Mouse (Mus musculus) spleen, postnatal 14 days (tissue): Measurements from ENCODE around the gene Ptgir.

Experiments
- DNase-seq, 2 experiments: peaks; one replicate each; pipeline ENCODE4 v3.0.0; 2021 to 2022; ENCODE audit warnings: low spot score in 2 of 2

Gene Ptgir

DNA sequence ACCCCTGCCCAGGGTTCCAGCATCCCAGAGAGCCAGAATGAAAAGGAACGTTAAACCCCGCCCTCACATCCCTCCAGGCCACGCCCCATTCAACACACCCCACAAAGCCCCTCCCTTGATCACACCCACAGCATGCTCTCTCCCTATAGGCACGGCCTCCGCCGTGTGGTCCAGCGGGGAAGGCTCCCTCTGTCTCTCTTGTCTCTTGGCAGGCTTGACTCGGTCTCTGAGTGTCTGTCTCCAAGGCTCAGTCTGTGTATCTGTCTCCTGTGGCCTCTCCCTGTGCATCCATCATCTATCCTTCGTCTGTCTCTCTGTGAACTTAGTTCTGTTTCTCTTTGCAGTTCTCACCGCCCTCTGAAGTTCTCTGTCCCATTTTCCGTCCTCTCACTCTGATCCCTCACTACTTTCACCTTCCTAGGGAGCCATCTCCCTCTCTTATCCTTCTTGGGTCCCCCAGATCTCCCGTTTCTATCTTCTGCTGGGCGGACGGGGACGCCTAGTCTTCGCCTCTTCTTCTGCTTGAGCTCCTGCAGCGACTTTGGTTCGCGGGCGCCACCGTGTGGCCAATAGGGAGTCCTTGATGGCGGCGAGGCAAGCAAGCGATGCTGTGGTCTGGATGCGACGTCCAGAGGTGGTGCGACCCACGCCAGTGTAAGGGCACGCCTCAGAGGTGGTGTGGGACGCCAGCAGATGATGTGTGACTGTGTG lies 14.5 kb upstream of the Ptgir start, which contains the start of gene Gng8:
Gene Gng8, plus strand, starts transcription at position 146 of the 711 bp plus-strand sequence.
- DNase-seq = peak; percentile 61 to 79

DNA sequence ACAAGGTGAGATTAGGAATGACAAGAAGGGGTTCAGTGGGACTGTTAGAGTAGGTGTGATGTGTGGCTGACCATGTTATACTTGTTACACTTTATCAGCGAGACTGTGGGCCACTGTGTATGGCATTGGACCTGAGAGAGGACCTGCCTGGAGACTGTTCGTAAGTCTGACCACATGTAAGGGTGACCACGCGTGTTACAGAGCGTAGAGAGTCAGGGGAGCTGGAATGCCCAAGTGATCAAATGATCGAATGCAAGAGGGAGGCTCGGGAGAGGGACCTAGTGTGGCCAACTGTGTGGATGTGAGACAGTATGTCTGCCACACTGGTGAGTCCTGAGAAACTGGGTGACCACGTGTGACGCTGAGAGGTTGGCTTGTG lies 13.9 kb upstream of the Ptgir start:
- DNase-seq = no peak

DNA sequence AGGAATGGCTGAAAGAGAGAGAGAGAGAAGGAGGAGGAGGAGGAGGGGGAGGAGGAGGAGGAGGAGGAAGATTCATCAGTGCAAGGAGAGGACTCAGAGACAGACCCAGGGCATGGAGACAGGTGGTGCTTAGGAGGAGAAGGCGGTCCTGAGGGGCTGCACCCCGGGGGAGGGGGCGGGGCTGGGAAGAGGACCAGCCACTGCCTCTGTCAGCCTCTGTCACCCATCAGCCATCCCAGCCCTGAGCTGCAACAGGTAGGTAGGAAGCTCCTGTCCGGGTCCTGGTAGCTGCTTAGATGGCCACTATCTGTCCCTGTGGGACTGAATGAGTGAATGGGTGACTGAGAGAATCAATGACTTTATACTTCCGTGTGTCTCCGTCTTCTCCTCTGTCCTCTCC lies 12.7 kb upstream of the Ptgir start:
- no peak for DNase-seq

DNA sequence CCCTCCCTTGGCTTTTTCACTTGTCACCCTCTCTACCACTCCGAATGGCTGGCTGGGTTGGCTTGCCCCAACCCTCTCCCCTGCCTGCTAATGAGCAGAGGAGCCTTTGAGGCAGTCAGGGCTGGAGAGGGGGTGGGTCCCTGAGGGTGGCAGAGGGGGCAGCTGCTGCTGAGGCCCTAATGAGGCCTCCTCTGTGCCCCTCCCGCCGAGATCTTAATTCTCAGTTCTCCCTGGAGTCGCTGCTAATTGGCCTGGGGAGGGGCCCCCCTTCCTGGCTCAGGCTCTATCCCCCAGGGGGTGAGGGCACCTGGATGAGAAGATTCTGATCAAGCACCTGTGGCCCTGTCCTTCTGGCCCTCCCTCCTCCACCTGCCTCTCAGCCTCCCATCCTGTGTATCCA lies 12.0 kb upstream of the Ptgir start:
- DNase-seq = no peak

DNA sequence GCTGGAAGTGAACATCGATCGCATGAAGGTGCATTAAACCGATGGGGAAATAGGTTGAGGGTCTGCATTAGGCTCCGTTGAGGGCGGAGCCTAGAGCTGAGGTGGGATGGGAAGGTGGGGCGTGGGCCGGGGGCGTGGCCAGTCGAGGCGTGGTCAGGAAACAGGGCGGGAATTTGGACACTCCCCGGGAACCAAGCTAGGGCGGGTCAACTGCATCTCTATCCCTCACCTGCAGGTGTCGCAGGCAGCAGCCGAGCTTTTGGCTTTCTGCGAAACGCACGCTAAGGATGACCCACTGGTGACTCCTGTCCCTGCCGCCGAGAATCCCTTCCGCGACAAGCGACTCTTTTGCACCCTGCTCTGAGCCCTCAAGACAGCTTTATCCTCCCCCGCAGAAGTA lies 11.3 kb upstream of the Ptgir start:
- peak; percentile 44 to 63 for DNase-seq

DNA sequence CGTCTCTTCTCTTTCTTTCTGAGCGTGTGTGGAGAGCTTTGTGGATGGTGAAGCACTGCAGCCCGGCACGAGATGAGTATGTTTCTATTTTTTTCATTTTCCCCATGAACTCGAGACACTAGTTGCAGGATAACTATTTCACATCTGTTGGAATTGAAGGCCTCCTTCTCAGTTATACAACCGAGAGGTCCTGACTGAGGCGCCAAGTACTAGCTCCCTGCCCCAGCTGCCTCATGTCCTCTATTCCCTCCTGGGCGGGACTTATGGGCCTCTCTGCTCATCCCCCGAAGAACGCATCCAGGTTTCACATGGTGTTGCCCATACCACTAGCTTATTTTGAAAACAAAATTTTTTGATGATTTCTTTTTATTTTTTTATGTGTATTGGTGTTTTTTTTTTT lies 10.8 kb upstream of the Ptgir start:
- no peak for DNase-seq

DNA sequence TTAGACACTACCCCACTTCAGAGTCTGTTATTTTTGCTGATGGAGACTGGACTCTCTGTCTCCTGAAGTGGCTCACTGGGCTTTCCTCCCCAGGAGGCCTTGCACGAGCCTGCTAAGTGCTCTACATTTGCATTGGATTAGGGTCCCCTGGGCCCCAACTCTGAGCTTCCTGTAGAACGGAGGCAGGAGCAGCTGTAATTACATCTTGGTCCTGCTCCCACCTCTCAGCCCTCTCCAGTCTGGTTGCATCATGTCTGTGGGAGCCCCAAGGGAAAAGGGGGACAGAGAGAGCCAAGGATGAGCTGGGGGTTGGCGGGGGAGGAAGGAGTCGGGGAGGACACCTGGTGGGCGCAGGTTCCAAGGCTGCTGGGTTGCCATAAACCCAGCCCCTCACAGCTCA lies 5.8 kb upstream of the Ptgir start:
- no peak for DNase-seq

DNA sequence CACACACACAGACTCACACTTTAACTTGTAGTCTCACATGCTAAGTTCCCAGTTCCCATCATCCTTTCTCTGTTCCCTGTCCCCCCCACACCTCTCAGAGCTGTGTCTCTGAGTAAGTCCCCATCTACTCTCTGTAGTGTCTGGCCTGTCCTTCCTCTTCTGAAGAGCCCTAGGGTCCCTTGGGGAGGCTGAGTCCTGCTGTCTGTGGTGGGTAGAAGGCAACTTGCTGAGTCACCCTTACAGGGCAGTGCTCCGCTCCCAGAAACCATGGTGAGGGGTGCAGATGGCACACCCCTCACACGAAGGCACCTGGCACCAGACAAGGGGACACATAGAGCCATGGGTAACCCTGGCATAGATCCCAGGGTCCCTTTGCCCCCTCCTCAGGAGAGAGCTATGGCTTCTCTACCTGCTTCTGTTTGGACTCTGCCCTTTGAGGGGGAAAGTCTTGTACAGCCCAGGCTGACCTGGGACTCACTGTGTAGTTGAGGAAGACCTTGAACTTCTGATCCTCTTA lies 2.8 kb upstream of the Ptgir start:
- DNase-seq = no peak

DNA sequence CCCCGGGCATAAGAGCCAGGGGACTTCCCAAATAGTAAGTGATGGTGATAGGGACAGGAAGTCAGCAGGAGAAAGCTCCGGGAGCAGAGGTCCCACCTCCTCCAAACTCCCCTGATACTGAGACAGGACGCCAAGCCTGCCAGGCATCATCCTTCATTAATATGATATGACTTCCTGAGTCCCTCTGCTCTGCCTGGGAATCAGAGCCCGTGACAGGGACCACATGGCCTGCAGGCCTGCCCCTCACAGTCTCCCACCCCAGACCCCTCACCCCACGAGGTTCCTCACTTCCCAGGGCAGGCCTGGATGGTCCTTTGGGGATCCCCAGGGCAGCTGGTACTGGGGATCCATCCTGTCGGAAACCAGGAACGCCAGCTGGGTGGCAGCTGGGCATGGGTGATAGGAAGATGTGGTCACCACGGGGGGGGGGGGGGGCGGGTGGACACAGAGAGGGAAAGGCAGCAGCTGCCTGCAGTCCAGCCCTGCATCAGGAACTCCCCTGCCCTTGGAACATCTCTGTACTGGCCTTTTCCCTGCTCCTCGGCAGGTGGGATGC lies 2.1 kb upstream of the Ptgir start:
- DNase-seq = no peak

DNA sequence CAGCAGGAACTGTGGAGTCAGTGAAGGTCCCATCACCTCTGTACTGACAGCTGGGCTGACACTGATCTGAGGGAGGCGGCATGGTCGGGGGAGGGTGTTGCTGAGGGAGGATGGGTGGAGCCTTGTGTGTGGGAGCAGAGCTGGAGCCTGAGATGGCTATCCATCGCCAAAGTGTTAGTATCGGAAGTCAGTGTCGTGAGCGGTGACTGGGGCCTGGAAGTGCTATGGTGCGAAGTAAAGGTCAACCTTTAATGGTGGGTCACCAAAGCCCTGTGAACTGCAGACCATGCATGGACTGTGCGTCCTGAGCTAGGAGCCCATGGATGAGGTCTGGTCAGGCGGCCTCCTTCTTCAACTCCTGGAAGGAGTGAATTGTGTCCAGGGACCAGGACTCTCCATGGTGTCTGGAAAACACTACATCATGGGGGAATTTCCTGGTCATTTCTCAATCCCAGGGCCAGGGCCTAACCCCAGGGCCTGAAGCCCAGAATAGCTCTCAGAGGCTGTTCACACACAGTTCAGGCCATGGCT lies 734 bp upstream of the Ptgir start:
- DNase-seq = no peak

DNA sequence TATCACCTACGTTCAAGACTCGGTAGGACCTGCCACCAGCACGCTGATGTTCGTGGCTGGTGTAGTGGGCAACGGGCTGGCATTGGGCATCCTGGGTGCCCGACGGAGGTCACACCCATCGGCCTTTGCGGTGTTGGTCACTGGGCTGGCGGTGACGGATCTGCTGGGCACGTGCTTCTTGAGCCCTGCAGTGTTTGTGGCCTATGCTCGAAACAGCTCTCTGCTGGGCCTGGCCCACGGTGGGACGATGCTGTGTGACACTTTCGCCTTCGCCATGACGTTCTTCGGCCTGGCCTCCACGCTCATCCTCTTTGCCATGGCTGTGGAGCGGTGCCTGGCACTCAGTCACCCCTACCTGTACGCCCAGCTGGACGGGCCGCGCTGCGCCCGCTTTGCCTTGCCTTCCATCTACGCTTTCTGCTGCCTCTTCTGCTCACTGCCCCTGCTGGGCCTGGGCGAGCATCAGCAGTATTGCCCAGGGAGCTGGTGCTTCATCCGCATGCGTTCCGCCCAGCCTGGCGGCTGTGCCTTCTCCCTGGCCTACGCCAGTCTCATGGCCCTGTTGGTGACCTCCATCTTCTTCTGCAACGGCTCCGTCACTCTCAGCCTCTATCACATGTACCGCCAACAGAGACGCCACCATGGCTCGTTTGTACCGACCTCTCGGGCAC lies 734 bp downstream of the Ptgir start:
- DNase-seq = no peak

DNA sequence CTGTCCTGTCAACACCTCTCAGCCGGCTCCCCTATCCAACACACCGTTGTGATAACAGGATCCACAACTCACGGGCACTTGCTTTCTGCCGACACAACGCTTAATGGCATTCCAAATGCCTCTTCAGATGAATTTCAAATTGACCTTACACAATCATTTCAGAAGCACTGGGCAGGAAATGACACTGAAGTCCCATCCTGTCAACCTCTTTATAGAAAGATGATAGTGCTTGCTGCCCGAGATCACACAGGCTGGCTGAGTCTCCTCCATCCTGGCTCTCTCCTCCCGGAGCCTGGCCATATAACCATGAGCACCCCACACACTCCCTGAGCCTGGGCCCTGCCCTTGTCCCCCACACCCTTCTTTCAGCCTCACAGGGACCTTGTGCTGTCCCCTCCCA lies 1.6 kb downstream of the Ptgir start:
- no peak for DNase-seq

DNA sequence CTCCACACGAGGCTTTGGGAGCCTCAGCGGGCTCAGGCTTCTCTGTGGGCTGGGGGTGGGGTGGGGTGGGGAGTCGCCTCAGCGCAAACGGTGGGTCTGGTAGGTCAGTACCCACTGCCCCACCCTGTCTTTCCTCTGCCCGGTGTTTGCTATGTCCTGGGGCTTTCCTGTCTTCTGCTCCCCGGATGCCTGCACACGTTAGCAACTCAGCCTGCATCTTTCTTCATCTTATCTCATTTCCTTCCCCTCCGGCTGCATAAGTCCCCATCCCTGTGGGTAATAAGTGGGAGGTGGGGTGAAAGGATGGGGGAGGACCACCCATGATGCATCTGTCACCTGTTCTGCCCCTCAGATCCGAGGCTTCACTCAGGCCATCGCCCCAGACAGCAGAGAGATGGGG lies 2.1 kb downstream of the Ptgir start:
- DNase-seq = no peak

DNA sequence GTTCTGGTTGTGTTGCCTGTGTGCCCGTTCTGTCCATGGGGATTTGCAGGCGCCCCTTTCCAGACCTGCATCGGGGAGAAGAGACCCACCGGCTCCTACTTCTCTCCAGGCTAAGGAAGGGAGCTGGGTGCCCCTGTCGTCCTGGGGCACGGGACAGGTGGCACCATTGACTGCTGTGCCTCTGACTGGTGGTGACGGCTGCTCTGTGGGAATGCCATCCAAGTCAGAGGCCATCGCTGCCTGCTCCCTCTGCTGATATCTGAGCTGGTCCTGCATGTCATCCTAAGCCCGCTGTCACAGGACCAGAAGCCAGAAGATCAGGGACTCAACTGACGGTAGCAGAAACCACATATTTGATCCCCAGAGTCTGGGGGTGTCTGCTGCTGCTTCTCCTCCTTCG lies 2.6 kb downstream of the Ptgir start:
- DNase-seq = no peak

DNA sequence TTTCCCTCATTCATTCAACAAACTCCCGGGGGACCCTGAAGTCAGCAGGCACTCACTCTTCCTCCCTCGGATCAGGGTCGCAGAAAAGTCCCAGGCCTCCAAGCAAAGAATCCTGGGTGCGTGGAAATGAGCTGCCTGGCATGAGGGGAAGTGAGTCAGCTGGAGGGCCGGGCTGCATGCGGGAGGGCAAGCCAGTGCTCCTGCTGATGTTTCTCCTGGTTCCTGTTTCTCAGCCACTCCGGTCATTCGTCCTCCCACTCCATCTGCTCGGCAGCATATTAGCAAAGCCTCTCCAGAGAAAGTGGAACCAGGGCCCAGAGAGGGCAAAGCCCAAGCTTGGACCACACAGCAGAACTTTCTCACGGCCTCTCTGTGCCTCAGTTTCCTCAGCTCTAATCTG lies 3.6 kb downstream of the Ptgir start:
- no peak for DNase-seq

DNA sequence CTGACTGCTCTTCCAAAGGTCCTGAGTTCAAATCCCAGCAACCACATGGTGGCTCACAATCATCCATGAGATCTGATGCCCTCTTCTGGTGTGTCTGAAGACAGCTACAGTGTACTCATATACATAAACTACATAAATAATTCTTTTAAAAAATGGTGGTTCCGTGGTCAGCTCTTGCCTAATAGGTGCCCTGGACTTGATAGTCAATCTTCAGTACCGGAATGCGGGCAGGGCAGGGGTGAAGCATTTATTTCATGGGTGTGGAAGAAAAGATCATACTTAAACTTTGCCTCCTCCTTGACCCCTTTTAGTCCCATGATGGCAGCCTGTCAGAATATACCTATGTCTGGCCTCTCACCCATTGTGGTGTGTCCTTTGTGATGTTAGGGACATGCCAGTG lies 5.6 kb downstream of the Ptgir start:
- DNase-seq = no peak

DNA sequence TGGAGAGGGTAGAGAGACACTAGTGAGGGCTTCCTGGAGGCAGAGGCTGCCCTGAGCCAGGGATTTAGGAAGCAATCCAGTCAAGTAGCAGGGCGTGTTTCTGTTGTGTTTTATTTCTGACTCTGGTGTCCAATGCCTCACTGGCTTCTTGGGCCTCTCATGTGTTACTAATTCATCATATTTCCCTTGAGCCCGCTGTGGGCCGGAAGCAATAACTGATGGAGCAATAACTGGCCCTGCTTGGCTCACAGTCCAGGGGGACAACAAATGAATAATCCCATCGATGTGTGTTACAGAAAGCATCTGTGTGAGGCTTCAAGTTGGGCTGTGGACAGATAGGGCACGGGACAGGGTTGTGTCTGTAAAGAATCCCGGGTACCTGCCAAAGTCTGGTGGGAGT lies 6.1 kb downstream of the Ptgir start:
- DNase-seq = no peak

DNA sequence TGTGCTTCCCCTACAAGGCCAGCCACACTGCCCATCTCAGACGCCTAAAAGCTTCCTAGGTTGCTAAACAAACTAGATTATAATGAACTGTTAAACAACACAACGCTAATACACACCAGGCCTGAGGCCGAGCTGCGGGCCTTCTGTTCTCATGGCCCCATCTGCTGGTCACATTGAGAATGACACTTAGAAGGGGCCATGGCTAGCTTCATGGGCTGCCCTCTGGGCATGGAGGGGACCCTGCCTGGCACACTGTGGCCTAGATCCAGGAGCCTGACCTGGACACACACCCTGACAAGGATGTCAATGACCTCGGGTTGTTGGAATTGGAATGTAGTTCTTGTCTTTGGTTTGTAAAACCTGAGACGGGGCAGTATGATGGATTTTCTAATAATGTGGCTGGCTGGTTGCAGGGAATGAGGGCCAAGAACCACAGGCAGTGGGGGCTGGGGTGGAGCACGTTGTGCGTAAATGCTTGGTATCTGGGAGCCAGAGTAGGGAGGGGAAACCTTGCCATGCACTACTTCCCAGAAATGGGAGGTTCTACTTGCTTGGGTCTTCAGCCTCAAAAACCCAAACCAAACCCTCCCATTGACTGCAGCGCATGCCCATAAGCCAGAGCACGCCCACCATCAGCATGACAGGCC lies 7.6 kb downstream of the Ptgir start:
- DNase-seq = peak; percentile 40 to 69

DNA sequence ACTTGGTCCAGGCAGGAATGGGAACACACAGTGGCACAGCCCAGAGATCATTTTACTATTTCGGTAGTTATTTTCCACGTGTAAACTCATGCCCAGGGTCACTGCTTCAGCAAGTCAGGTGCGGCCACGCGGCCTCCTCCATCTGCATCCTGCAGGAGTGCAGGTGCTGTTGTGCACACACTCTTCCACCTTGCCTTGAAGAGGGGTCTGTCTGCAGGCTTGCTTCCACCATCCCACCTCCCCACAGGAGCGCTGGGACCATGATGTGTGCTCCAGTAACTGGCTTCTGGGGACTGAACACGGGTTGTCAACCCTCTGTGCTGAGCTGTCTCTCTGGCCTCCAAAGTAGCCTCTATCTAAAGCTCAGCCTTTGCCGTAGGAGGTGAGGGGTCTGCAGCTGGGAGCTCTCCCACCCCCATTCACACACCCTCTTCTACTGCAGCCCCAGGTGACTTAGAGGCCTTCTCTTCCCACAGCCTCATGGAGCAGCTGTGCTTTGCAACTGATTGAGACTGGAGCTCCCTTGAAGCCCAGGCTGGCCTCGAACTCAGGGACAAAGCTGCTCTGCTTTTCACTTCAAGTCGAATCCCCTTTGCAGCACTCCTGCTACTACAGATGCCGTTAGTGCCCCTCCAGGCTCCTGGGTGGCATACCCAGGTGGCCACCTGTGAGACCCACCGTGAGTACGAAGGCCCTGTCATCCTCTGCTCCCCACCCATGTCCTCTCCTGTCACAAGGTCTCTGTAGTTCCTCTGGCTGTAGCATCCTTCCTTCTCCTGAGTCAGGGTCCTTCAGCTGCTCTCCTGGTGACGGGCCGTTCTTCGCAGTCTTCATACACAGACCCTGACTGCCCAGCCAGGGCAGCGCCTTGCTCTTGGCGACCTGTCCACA lies 8.4 kb downstream of the Ptgir start:
- no peak for DNase-seq

DNA sequence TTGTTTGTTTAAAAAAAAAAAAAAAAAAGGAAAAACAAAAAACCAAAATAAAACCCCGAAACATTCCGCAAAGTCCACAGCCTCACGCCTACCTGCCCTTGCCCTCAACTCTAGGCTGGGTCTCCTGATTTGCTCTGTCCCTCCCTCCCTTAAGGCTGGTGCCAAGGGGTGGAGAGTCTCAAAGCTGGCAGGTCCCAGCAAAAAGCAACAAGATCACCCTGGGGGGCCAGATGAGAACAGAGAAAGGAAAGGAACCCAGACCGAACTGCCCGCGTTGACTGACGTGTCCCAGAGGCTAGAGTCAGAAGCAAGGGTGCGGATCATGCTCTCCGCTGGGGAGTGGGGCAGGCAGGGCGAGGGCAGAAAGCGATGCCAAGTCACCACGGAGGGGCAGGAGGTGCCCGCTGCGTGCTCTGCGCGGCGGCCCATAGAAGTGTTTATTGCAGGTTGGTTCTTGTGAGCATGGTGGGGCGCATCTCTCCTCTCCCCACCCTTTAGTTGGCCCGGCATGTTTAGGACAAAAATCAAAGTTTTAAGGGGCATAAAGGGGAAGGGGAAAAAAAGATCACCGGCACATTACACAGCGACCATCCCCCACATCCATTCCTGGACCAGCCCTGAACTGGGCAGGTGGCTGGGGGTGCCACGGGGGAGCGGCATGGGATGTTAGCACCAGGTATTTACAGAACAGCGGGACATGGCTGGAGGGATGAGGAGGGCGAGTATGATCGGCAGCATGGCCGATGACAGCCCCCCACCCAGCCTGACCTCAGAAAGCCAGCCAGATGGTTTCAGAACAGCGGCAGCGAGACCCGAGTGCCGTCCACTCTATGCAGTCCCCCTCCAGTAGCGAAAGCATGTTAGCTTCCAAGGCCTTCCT lies 9.4 kb downstream of the Ptgir start:
- DNase-seq = no peak
